Mouse (Mus musculus) G1E (cell line): ENCODE measurements around the gene Neurl1a.

ENCODE experiments used
- CTCF ChIP-seq: IDR thresholded peaks from 2 replicates; pipeline ENCODE4 v1.5.1; 2012; ENCODE audit warnings: low read depth, low read length, inconsistent platforms, mixed read lengths
- TAL1 ChIP-seq: conservative IDR thresholded peaks from 2 replicates; pipeline ENCODE4 v1.6.1; 2012; ENCODE audit warnings: low read depth, low read length, inconsistent platforms, mixed read lengths

DNA sequence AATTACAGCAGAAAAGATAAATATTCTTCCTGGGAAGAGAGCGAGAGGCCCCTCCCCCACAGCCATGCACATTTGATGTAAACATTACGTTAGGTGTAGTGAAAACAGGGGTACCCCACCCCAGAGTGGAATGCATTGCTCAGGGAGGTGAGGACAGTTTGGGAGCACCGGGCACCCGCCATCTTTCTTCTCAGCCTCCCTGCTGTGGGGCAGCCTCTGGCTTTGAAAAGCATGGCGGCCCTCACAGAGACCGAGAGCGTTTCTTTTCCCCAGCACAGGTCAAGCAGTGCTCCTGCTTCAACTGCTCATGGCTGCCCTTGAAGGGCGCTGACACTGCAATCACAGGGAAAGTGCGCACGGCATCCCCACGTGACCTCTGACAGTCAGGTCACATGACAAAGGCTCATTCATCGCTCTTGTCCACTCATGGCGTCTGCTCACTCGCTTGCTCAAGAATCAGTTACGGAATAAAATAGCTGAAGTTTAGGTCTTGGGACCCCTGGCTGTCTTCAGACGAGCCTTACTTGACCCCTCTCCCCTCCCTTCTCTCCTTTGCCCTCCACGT is 108.3 kb downstream of the Neurl1a start:
- TF ChIP-seq CTCF: no peak
- no peak for TF ChIP-seq TAL1
